Mouse (Mus musculus) CH12.LX (cell line): ENCODE measurements at regions not wholly inside any gene's neighbourhood (a gene's known extent, or its start where the extent isn't known, plus 50 kb on each side); places are given as distances from the start of the nearest gene placed in this dataset.
"Not testable (repeated sequence)": the region's sequence is repeated elsewhere in the genome, so short reads cannot be mapped to it uniquely, and the experiment has no call there.

Source experiments
- BHLHE40 ChIP-seq: IDR thresholded peaks from 2 replicates; pipeline ENCODE4 v1.6.1; 2011; ENCODE audit warnings: mild to moderate bottlenecking, low read depth, low read length, improper control_type of control experiment
- CTCF ChIP-seq, 2 experiments: IDR thresholded peaks in 1 of 2; conservative IDR thresholded peaks in 1 of 2; 2 replicates each; pipeline ENCODE4 v1.5.1; 2011 to 2012; ENCODE audit warnings: low read depth in 2 of 2, low read length in 2 of 2, improper control_type of control experiment in 1 of 2, inconsistent platforms in 1 of 2, mild to moderate bottlenecking in 1 of 2, moderate library complexity in 1 of 2

DNA sequence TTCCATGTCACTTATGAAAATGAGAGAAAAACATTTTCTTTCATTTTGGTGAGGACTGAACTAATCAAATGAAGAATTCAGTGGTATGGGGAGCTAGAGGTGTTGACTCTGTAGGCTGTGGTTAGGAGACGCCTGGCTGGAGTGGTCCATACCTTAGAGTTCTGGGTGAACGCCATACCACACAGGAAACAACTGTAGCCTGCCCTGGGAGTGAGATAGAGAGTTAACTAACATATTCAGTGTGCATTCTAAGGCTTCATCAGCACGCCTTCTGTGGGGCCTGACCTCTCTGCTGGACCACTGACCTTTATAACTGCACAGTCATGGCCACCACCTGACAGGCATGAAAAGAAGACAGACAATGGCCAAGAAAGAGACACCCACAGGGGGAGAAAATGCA is 240.7 kb downstream of the Gm21738 start:
- not testable (repeated sequence) for TF ChIP-seq CTCF (conservative IDR thresholded peaks at IDR 0.05 in 1 of 2, IDR thresholded peaks at IDR 0.05 in 1 of 2; ENCODE audit: low read depth in 2 of 2, low read length in 2 of 2); BHLHE40
